Mouse (Mus musculus) spleen, postnatal 4 days (tissue): ENCODE data around the gene Actrt2.

Source experiments
- DNase-seq, 2 experiments: peaks; one replicate each; pipeline ENCODE4 v3.0.0; 2022; ENCODE audit warnings: low spot score in 2 of 2

Gene Actrt2

GRCm38 (mm10) chr4:154683068-154683752 lies 15.5 kb upstream of the Actrt2 start:
- DNase-seq: no peak

- no peak for DNase-seq
These were observed 14.6 kb upstream of the Actrt2 start for GRCm38 (mm10) chr4:154682311-154682710.

DNA sequence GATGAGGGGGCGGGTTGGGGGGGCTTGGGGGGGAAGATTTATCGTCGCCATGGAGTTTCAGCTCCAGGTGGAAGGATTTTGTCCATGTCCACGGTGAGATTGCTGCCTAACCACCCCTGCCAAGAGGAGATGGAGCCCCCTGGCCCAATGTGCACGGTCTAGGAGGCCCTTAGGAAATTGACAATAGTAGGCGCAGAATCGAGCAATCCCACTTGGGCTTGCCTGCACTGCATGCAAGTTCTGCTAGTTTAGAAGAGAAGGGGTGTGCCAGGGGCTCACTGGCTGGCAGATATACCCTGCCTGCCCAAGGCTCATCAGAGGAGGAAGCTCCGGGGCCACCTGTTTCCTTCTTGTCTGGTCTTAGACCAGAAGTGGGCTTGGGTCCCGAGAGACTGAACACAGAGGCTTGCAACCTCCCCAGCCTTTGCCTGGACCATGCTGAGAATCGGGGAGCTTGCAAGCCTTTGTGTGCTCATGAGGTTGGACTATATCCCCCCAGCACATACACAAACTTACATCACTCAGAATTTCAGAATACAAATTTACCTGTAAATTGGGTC lies 7.9 kb upstream of the Actrt2 start:
- DNase-seq: no peak

GRCm38 (mm10) chr4:154674966-154675365 lies 7.3 kb upstream of the Actrt2 start:
- DNase-seq: no peak

DNA sequence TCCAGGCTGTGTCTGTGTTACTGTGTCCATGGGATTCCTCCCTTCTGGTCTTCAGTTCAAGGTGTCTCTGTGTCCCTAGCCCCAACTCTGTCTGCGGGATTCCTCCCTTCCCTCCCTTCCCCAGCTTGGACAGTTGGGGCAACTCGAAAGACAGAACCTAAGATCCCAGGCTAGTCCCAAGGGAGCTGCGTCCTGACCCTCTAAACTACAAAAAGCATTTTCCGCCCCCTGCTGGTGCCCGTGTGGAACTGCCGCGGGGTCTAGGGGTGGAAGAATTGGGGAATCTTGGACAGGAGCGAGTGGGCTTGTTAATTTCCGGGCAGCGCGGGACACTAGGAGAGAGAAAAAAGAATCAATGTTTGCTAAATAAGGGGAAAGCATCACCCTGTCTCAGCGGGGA lies 6.9 kb upstream of the Actrt2 start:
- DNase-seq: peak in 1 of 2 experiments; percentile 76

DNA sequence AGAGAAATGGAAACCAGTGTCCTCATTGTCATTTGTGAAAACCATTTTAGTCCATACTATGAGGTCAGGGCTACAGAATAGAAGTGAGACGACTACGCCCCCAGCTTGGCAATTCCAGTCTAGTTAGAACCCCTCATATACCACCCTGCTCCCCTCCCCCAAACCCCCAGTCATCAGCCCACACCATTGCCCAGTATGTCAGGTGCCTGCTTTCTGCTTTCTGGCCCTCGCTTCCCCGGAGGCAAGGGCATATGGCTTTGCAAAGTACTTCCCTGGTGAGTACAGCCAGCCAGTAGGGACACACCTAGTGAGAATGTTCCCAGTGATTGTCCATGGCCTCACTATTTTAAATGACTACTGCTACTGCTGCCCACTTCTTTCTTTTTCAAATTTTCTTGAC lies 6.3 kb upstream of the Actrt2 start:
- DNase-seq: no peak

GRCm38 (mm10) chr4:154672027-154672426 lies 4.4 kb upstream of the Actrt2 start:
- no peak for DNase-seq

- DNase-seq: no peak
These were observed 3.7 kb upstream of the Actrt2 start for GRCm38 (mm10) chr4:154671232-154671912.

DNA sequence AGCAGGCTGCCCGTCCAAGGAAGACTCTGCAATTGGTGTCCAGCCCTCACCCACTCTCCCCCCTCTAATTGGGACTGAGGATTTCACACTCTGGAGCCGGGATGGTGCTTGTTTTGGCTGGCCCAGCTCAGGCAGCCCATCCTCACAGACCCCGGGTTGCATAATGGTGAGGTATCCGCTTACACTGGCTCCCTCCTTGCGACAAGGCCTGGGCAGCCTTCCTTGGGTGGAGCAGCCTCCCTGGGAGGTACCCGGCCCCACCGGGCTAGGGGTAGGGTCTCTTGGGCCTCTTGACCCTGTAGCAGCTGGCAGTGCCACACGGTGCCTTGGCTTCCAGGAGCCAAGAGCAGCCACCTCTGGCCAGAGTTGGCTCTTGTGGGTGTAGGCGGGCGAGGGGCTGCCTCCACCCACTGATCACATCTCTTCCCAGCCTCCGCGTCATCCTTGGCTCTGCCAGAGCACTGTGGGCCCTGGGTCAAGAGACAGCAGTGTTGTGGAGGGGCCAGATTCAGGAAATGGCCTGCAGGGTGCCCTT lies 4.9 kb downstream of the Actrt2 start:
- no peak for DNase-seq

- no peak for DNase-seq
These were observed 6.4 kb downstream of the Actrt2 start for GRCm38 (mm10) chr4:154661256-154661655.

- DNase-seq: no peak
These were observed 7.6 kb downstream of the Actrt2 start for GRCm38 (mm10) chr4:154660025-154660424.

GRCm38 (mm10) chr4:154655134-154655910 lies 12.3 kb downstream of the Actrt2 start:
- no peak for DNase-seq

- DNase-seq: no peak
These were observed 15.2 kb downstream of the Actrt2 start for GRCm38 (mm10) chr4:154652494-154652893.

DNA sequence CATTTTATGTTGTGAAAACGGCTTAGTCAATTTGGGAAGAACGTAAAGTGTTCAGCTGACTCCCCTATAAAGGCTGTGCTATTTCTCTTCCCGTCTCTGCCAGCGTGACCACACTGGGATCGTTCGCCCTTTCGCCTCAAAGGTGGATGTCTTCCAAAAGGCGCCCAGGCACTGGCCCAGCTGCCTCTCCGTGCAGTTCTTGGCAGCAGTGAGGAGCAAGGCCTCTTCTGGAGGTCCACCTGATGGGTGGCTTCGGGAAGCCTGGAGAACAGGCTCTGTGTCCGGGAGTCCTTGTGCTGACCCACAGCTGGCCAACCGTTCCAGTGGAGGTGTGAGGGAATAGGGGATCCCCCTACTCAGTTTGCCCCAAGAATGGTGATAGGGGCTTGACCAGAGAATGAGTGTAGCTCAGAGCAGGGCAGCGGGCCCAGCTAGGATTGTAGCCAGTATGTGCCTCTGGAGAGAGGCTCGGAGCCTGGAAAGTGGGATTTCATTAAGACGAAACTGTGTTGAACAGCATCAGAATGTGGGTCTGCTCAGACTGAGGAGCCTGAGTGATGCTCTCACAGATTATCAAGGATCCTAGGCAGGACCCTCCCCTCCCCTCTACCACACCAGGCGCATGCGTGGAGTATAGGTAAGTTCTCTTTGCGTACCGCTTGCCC lies 18.5 kb downstream of the Actrt2 start:
- DNase-seq: no peak

GRCm38 (mm10) chr4:154642496-154642895 lies 25.2 kb downstream of the Actrt2 start:
- DNase-seq: no peak

DNA sequence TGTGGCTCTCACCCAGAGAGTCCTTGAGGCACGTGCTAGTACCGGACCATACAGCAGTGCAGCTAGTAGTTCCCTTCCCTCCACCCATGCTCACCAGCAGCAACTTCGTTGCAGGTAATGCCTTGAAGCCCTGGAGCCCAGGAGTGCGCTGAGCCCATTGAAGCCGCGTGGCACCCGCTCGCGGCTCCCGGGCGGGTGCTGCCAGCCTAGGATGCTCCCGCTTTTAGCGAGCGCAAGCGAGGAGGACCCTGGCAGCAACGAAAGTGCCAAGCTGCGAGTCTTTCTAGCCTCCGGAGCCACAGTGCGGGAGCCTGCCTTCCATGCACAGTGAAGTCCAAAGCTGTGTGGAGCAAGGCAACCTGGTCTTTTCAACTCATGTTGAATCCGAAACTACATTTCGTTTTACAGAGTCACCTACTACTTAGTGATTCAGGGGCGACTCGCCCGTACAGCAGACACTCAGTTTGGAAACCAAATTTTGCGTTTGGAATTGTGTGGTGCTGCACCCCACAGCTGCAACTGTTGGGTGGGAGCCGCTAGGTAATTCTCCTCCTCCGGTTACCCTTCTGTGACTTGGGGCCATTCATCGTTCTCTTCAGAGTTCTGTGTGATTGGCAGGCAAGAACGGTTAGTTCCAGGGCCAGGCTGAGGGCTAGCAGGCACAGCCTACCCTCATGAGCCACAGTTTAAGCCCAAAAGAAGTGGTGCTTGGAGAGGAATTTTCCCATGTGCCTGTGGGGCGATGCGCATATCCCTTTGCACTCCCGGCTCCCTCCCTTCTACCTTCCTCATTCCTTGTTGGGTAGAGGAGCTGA lies 26.2 kb downstream of the Actrt2 start:
- no peak for DNase-seq

- DNase-seq: no peak
These were observed 27.0 kb downstream of the Actrt2 start for GRCm38 (mm10) chr4:154640443-154641295.

- DNase-seq: no peak
These were observed 27.9 kb downstream of the Actrt2 start for GRCm38 (mm10) chr4:154639591-154640442.

DNA sequence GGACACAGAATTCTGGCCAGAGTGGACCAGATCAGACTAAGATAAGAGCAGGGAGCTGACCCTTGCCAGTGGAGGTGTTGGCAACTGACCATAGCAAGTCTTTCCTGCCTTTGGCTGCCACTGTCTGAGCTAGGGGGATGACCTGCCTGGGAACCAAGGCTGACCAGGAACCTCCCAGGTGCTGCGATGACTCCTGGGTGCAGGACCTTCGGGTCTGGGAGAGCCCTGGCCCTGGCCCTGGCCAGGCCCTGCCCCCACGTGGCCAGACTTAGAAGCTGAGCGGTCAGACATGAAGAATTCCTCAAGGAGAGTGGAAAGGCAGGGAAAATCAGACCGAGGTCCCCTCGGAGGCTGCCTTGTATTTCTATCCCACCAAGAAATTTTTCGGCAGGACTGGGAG lies 28.5 kb downstream of the Actrt2 start:
- no peak for DNase-seq
